Mouse (Mus musculus) MEL (cell line): ENCODE measurements around the gene Lap3.

Experiments
- EP300 ChIP-seq, 2 experiments: IDR thresholded peaks; 2 replicates each; pipeline ENCODE4 v1.6.1; 2011; ENCODE audit warnings: improper control_type of control experiment in 2 of 2, low read length in 2 of 2, low read depth in 1 of 2, mild to moderate bottlenecking in 1 of 2
- HCFC1 ChIP-seq: IDR thresholded peaks from 2 replicates; pipeline ENCODE4 v1.6.1; 2012; ENCODE audit warnings: low read depth, mild to moderate bottlenecking, inconsistent platforms, low read length, improper control_type of control experiment, moderate library complexity
- JUND ChIP-seq: IDR thresholded peaks from 2 replicates; pipeline ENCODE4 v1.6.1; 2011; ENCODE audit warnings: low read depth, mild to moderate bottlenecking, improper control_type of control experiment, low read length
- MAX ChIP-seq: IDR thresholded peaks from 2 replicates; pipeline ENCODE4 v1.6.1; 2011; ENCODE audit warnings: low read length, improper control_type of control experiment
- MYC ChIP-seq: IDR thresholded peaks from 2 replicates; pipeline ENCODE4 v1.6.1; 2011; ENCODE audit warnings: low read depth, mild to moderate bottlenecking, low read length, improper control_type of control experiment, moderate library complexity
- NRF1 ChIP-seq: IDR thresholded peaks from 2 replicates; pipeline ENCODE4 v1.6.1; 2014; ENCODE audit warnings: low read depth, mild to moderate bottlenecking, inconsistent platforms, low read length, improper control_type of control experiment, moderate library complexity; ENCODE audit not compliant: poor library complexity, insufficient read depth, severe bottlenecking

- TF ChIP-seq HCFC1 (no peak), EP300 (IDR thresholded peaks at IDR 0.05; ENCODE audit: low read depth in 1 of 2, low read length in 2 of 2) (no peak), MYC (no peak), JUND (no peak), MAX (no peak), NRF1 (no peak)
These were observed 28.4 kb downstream of the Lap3 start for GRCm38 (mm10) chr5:45521601-45522000.
